Mouse (Mus musculus): Measurements from ENCODE around the gene Egflam. TPM values are rescaled to one million over a fixed set of nuclear protein-coding genes. Genes with fewer than 3 reads are reported as not detected.

Egflam gene
- total and polyA plus RNA-seq, 3 experiments = not detected

DNA sequence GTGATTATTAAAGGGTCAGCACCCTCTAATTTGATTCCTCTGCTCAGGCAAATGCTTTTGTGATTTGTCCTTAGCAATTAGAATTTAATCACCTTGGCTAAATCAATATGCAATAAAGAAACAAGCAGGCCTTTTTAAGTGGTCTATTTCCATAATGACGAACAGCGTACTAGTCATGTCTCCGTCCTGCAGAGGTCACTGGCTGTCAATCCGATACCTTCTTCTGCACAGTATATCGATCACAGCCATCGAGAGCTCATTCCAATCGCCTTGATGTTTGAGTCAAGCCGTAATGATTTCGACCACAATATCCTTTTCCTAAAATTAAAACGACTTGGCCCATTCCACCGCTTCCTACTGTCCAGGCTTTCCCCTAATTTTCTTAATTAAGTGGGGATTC, 158.3 kb downstream of the Egflam start:
- peaks cover 92% of the 10 kb centered on the region for H3K27me3 ChIP-seq (replicated peaks)
- dilution Hi-C loops (cut with MboI; ENCODE audit: extremely low pct_ligation_motif_present, extremely low pct_unique_long_range_greater_than_20kb, low sequenced_read_pairs) (no loop called here), in situ Hi-C loops (cut with MboI; ENCODE audit: low pct_ligation_motif_present, low pct_unique_long_range_greater_than_20kb, low sequenced_read_pairs) (loop anchor here (10.0 kb wide), 1 partner anchor 335 kb away; no protein-coding TSS in a partner anchor)
- H3K4me3 ChIP-seq (replicated peaks in 1 of 3; ENCODE audit: low read depth in 2 of 3, low read length in 2 of 3, poor library complexity in 1 of 3) = no peak overlapping the region
- no peaks in the 10 kb centered on the region for H3K79me2 ChIP-seq (replicated peaks; ENCODE audit: control insufficient read depth, extremely low read depth, insufficient read depth, poor library complexity, severe bottlenecking)
- H3K36me3 ChIP-seq (replicated peaks in 1 of 2; ENCODE audit: control insufficient read depth in 1 of 2, insufficient read depth in 1 of 2, low read length in 1 of 2) = no peaks in the 10 kb centered on the region
- TF ChIP-seq POLR2A (IDR thresholded peaks at IDR 0.05; ENCODE audit: low read depth, low read length) (no peak), GABPA (IDR thresholded peaks at IDR 0.05; ENCODE audit: insufficient replicate concordance, low read depth, low read length) (no peak), CHD1 (IDR thresholded peaks at IDR 0.05; ENCODE audit: low read depth, low read length) (no peak), MAX (IDR thresholded peaks at IDR 0.05; ENCODE audit: low read length) (no peak), USF1 (IDR thresholded peaks at IDR 0.05; ENCODE audit: low read depth, low read length) (no peak), MYC (IDR thresholded peaks at IDR 0.05; ENCODE audit: low read depth, low read length) (no peak), MXI1 (IDR thresholded peaks at IDR 0.05; ENCODE audit: low read depth, low read length) (no peak), ZKSCAN1 (IDR thresholded peaks at IDR 0.05; ENCODE audit: borderline replicate concordance, low read depth, low read length) (no peak), MAFK (IDR thresholded peaks at IDR 0.05; ENCODE audit: insufficient replicate concordance, low read length) (no peak), TCF12 (IDR thresholded peaks at IDR 0.05; ENCODE audit: low read depth, low read length) (no peak)
- H3K9me3 ChIP-seq (replicated peaks; ENCODE audit: low read length) = no peaks in the 10 kb centered on the region
- H3K4me1 ChIP-seq (ENCODE audit: control insufficient read depth in 1 of 2, insufficient read depth in 2 of 2) = no peaks in the 10 kb centered on the region
- DNase-seq (ENCODE audit: extremely low read depth) = no peak
- no peak overlapping the region for H3K9ac ChIP-seq (ENCODE audit: insufficient read depth, low read depth)
- no peak overlapping the region for H3K4me2 ChIP-seq (ENCODE audit: insufficient read depth, low read depth, poor library complexity, severe bottlenecking)
- no peak overlapping the region for H3K27ac ChIP-seq (ENCODE audit: insufficient read depth, low read depth)

DNA sequence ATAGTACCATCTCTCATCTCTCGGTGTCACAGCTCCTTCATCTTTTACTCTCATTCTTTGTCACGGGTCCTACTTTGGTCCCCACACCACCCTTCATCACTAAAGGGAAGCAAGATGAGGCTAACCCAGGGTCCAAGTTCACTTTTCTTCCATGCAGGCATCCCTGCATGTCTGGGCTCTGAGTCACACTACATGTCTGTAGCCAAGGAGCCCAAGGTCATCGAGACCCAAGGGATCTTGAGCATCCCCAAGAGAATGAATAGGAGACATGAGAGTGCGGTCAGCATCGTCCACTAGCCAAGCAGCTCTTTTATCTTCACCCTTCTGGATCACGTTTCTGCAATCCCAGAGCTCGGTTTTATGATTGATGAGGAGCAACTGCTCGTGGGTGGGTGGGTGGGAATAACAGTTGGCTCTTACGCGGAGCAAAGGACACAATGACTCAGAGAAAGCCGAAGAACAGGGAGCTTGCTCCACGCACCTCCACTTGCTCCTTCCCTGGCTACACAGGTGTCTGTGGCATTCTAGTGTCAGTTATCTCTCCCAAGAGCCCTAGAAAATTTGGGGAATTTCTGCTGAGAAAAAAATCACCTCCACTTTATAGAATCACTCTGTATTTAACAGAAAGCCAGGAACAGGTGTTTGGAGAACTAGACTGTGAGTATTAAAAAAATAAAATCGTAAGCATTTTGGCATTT, 164.7 kb downstream of the Egflam start:
- Histone ChIP-seq H3K4me2 (ENCODE audit: insufficient read depth, low read depth, poor library complexity, severe bottlenecking) (no peak overlapping the region), H3K4me1 (ENCODE audit: control insufficient read depth in 1 of 2, insufficient read depth in 2 of 2) (no peaks in the 10 kb centered on the region), H3K4me3 (replicated peaks in 1 of 3; ENCODE audit: low read depth in 2 of 3, low read length in 2 of 3, poor library complexity in 1 of 3) (no peak overlapping the region), H3K9me3 (replicated peaks; ENCODE audit: low read length) (no peaks in the 10 kb centered on the region), H3K9ac (ENCODE audit: insufficient read depth, low read depth) (no peak overlapping the region), H3K27ac (ENCODE audit: insufficient read depth, low read depth) (no peak overlapping the region), H3K36me3 (replicated peaks in 1 of 2; ENCODE audit: control insufficient read depth in 1 of 2, insufficient read depth in 1 of 2, low read length in 1 of 2) (no peaks in the 10 kb centered on the region), H3K79me2 (replicated peaks; ENCODE audit: control insufficient read depth, extremely low read depth, insufficient read depth, poor library complexity, severe bottlenecking) (no peaks in the 10 kb centered on the region), H3K27me3 (replicated peaks) (peaks cover 96% of the 10 kb centered on the region)
- dilution Hi-C loops (cut with MboI; ENCODE audit: extremely low pct_ligation_motif_present, extremely low pct_unique_long_range_greater_than_20kb, low sequenced_read_pairs) (no loop called here), in situ Hi-C loops (cut with MboI; ENCODE audit: low pct_ligation_motif_present, low pct_unique_long_range_greater_than_20kb, low sequenced_read_pairs) (loop anchor here (10.0 kb wide), 1 partner anchor 329 kb away; no protein-coding TSS in a partner anchor)
- TF ChIP-seq NELFE (IDR thresholded peaks at IDR 0.05; ENCODE audit: low read depth, low read length) = no peak
- no peak for TF ChIP-seq NRF1 (IDR thresholded peaks at IDR 0.05; ENCODE audit: low read depth, low read length)
- no peak for TF ChIP-seq SMC3 (IDR thresholded peaks at IDR 0.05; ENCODE audit: low read depth, low read length)
- TF ChIP-seq CHD1 (IDR thresholded peaks at IDR 0.05; ENCODE audit: low read depth, low read length) = no peak
- no peak for TF ChIP-seq TBP (conservative IDR thresholded peaks at IDR 0.05; ENCODE audit: low read depth, low read length)
- TF ChIP-seq JUND (conservative IDR thresholded peaks at IDR 0.05; ENCODE audit: low read depth, low read length) = no peak
- DNase-seq (ENCODE audit: extremely low read depth) = no peak
